Mouse (Mus musculus) liver, postnatal 0 days (tissue): ENCODE measurements at regions not wholly inside any gene's neighbourhood (a gene's known extent, or its start where the extent isn't known, plus 50 kb on each side); places are given as distances from the start of the nearest gene placed in this dataset.

Experiments
- CTCF ChIP-seq: sonication (generic); IDR thresholded peaks from 2 replicates; pipeline ENCODE4 v1.5.1; 2016; ENCODE audit warnings: antibody characterized with exemption, low read depth
- EP300 ChIP-seq: IDR thresholded peaks from 2 replicates; pipeline ENCODE4 v1.6.1; 2016; ENCODE audit warnings: antibody characterized with exemption, low read depth, mild to moderate bottlenecking

GRCm38 (mm10) chr6:91583346-91583745 is 67.6 kb downstream of the Lsm3 start:
- TF ChIP-seq EP300 (no peak), CTCF (no peak)
